17 mouse cellular contexts compared by ENCODE assay signal in the genomic region with DNA sequence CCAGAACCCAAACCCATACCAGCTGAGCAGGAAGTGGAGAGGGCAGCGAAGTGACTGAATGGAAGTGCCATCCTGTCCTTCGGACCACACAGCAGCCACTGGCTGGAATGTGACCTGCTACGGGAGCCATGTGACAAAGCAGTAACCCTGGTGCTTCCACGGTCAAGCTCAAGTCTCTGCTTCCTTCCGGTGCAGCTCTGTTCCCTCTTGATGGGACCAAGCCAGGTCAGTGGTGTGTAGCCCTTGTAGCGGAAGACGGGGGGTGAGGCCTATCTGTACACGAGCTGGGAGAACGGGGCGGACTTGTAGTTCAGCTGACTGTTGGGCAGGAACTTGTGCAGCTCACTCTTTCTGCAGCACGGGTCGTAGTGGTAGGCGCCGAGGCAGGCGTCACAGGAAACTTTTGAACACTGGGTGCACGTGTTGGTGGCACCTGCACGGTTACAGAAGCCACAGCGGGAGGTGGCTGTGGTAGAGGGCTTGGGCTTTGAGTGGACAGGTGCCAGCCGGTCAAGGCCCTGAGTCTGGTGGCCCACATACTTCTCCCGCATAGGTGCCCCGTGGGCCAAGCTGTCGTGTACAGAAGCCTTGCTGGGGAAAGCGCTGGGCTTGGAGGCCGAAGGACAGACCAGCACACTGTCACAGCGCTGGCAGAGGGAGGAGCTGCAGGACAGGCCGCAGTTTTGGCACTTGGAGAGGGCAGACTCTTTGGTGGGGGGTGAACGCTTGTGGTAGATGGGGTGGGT. TPM values are rescaled to one million over a fixed set of nuclear protein-coding genes. Genes with fewer than 3 reads are reported as not detected.
DNase-seq lines count a peak whose midpoint lies in the region; ATAC-seq and TF ChIP-seq lines count a peak whose summit lies in the region.
"Had no signal": no experiment of that assay in that cellular context is flagged by ENCODE, and none has a peak within 500 bp of the region (broad histone marks: within the 10 kb centered on the region; RNA-seq: fewer than 3 reads in every experiment).

No protein-coding gene starts in this region.

- 91% methylated on average over 27 of the region's 27 CpGs for WGBS in kidney, embryonic 15.5 days

- peaks cover 3% of the 10 kb centered on the region; the same call in 1 of the 2 replicates for H3K4me1 ChIP-seq in kidney, embryonic 15.5 days
- peaks cover 62% of the 10 kb centered on the region for H3K4me1 ChIP-seq in E14TG2a.4 (replicated peaks; ENCODE audit: low read depth, low read length)
- H3K4me1 ChIP-seq: forebrain, embryonic 10.5 days; hindbrain, embryonic 10.5 days; limb, embryonic 10.5 days had no signal

- no peaks in the 10 kb centered on the region for H3K27me3 ChIP-seq in kidney, embryonic 15.5 days
- no peaks in the 10 kb centered on the region for H3K27me3 ChIP-seq in E14TG2a.4 (ENCODE audit: insufficient read depth, low read length)
- H3K27me3 ChIP-seq: midbrain, embryonic 15.5 days had no signal

- TF ChIP-seq CTCF in E14TG2a.4 (conservative IDR thresholded peaks at IDR 0.05; ENCODE audit: low read length), result no peak

- ATAC-seq in kidney, embryonic 15.5 days (replicated peaks; ENCODE audit: low FRiP score), result no peak
- ATAC-seq: midbrain, embryonic 15.5 days had no signal

- H3K36me3 ChIP-seq in kidney, embryonic 15.5 days, result peaks cover 48% of the 10 kb centered on the region
- H3K36me3 ChIP-seq in E14TG2a.4 (ENCODE audit: insufficient read depth, low read length), result peaks cover 80% of the 10 kb centered on the region

- no peak overlapping the region for H3K4me3 ChIP-seq in kidney, embryonic 15.5 days (replicated peaks)
- H3K4me3 ChIP-seq in E14TG2a.4 (replicated peaks; ENCODE audit: low read length), result peak overlapping the region; percentile 29; the same call in 1 of the 2 replicates
- H3K4me3 ChIP-seq: forebrain, embryonic 10.5 days; hindbrain, embryonic 10.5 days; limb, embryonic 10.5 days; midbrain, embryonic 15.5 days had no signal

- DNase-seq in cerebellum, adult 8-10 months, result peak; percentile 57
- DNase-seq in cerebellum, postnatal 4 days (ENCODE audit: low spot score in 2 of 2), result no peak
- DNase-seq in kidney, adult 9 months, result peak; percentile 76
- peak; percentile 46 to 51 for DNase-seq in cerebellum, postnatal 36 days
- DNase-seq in right cerebral cortex, postnatal 4 days, result no peak
- DNase-seq in frontal cortex, postnatal 14 days (ENCODE audit: low spot score in 2 of 2), result no peak
- DNase-seq: B cell, adult 2 months; lung, embryonic 14.5 days; right cerebral cortex, postnatal 25 days; thymus, adult 2 months had no signal

- no peaks in the 10 kb centered on the region for H3K9me3 ChIP-seq in kidney, embryonic 15.5 days (replicated peaks)
- H3K9me3 ChIP-seq in E14TG2a.4 (ENCODE audit: low read length), result no peaks in the 10 kb centered on the region
- H3K9me3 ChIP-seq: forebrain, embryonic 10.5 days; hindbrain, embryonic 10.5 days; limb, embryonic 10.5 days; midbrain, embryonic 15.5 days had no signal

- H3K4me2 ChIP-seq in kidney, embryonic 15.5 days, result no peak overlapping the region
- H3K4me2 ChIP-seq: lung, embryonic 14.5 days; midbrain, embryonic 15.5 days had no signal

- no peak overlapping the region for H3K27ac ChIP-seq in kidney, embryonic 15.5 days
- H3K27ac ChIP-seq: forebrain, embryonic 10.5 days; hindbrain, embryonic 10.5 days; limb, embryonic 10.5 days; macrophage; midbrain, embryonic 15.5 days had no signal

- no peak overlapping the region for H3K9ac ChIP-seq in kidney, embryonic 15.5 days
- H3K9ac ChIP-seq: lung, embryonic 14.5 days; midbrain, embryonic 15.5 days had no signal

RNA-seq across cellular contexts. Expression of gene Rnf114, which starts 9.2 kb away (rescaled TPM):
- 89.9 and 91.9 TPM in 2 replicates for polyA plus RNA-seq in kidney, embryonic 15.5 days (2015; fragmentation: Nextera tagmentation; extraction: Ambion mirVana)

RNA-seq across cellular contexts. Expression of gene Spata2, which starts 9.4 kb away (rescaled TPM):
- 17.8 and 17.9 TPM in 2 replicates for polyA plus RNA-seq in kidney, embryonic 15.5 days (2015; fragmentation: Nextera tagmentation; extraction: Ambion mirVana)

RNA-seq across cellular contexts. Expression of gene Snai1, which starts 54.7 kb away (rescaled TPM):
- polyA plus RNA-seq in kidney, embryonic 15.5 days (2015; fragmentation: Nextera tagmentation; extraction: Ambion mirVana), result 34.3 and 37.7 TPM in 2 replicates
- polyA plus RNA-seq: macrophage had no signal

Comparison
In these comparisons a context has a peak if more than half of its experiments do, and no peak if none do; other contexts are left out.
1. DNase-seq: peak in cerebellum, adult 8-10 months (single experiment), kidney, adult 9 months (single experiment) and cerebellum, postnatal 36 days (2 of 2); none in cerebellum, postnatal 4 days (0 of 2), right cerebral cortex, postnatal 4 days (single experiment) and frontal cortex, postnatal 14 days (0 of 2).